Mouse (Mus musculus) megakaryocyte, embryonic 14.5 days (primary cell): Measurements from ENCODE around the gene Khdc3.

Experiments used
- FLI1 ChIP-seq: IDR thresholded peaks from 2 replicates; pipeline ENCODE4 v1.6.1; 2012; ENCODE audit warnings: low read length, inconsistent platforms, mixed read lengths
- GATA1 ChIP-seq: IDR thresholded peaks from 3 replicates; pipeline ENCODE4 v1.6.1; 2012; ENCODE audit warnings: mixed read lengths, low read length, inconsistent platforms, borderline replicate concordance

- TF ChIP-seq GATA1 (no peak), FLI1 (no peak)
These were observed 46.2 kb upstream of the Khdc3 start for GRCm38 (mm10) chr9:73055441-73055911.
